In the genomic region with DNA sequence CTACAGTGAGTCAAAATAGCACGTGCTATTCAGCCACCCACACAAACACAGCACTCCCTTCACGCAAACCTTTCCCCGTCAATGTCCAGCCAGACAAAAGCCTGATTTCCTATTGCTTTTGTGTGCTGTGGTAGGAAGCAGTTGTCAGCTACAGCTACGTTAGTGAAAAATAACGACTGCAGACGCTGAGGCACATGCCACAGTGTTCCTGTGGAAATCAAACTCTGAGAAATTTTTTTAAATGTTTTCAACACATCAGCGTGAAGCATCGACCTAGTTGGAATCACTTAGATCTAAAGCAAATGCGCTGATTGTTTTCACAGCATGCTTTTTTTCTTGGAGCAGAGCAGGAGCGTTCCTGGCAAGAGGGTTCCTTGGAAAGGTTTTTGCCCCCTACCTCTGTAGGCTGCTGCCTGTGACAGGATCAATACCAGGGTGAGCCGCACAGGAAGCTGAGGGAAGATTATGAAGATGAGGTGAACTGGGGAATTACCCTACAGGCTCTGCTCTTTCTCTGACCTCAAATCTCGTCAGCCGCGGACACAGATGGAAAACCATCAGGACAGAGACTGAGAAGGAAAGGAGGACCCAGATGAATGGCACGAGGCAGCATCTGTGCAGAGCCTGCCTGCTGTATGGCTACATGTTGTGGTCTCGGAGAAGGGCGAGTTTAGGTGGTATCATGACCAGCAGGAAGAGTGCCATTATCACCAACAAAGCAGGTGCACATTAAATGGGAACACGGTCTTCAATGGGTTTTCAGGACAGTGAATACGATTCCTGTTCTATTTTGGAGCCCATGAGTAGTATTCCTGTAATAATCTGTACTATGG, we compare ENCODE assay signal across 14 mouse cellular contexts.
DNase-seq lines count a peak whose midpoint lies in the region; ATAC-seq and TF ChIP-seq lines count a peak whose summit lies in the region.
"Had no signal": no experiment of that assay in that cellular context is flagged by ENCODE, and none has a peak within 500 bp of the region (broad histone marks: within the 10 kb centered on the region; RNA-seq: fewer than 3 reads in every experiment).

No protein-coding gene starts in this region.

- H3K4me3 ChIP-seq in forebrain, embryonic 14.5 days (ENCODE audit: low read depth, low read length): no peak overlapping the region
- H3K4me3 ChIP-seq in hindbrain, embryonic 14.5 days (replicated peaks; ENCODE audit: low read length): no peak overlapping the region
- no peak overlapping the region for H3K4me3 ChIP-seq in midbrain, postnatal 0 days (ENCODE audit: low read depth, low read length)
- H3K4me3 ChIP-seq: embryonic facial prominence, embryonic 12.5 days; stomach, embryonic 15.5 days had no signal

- no peaks in the 10 kb centered on the region for H3K4me1 ChIP-seq in forebrain, embryonic 14.5 days (ENCODE audit: control insufficient read depth, insufficient read depth, low read length)
- no peaks in the 10 kb centered on the region for H3K4me1 ChIP-seq in hindbrain, embryonic 14.5 days (replicated peaks; ENCODE audit: control insufficient read depth, insufficient read depth, low read length)
- H3K4me1 ChIP-seq in midbrain, postnatal 0 days (ENCODE audit: insufficient read depth, low read length): no peaks in the 10 kb centered on the region
- H3K4me1 ChIP-seq: embryonic facial prominence, embryonic 12.5 days; stomach, embryonic 15.5 days had no signal

- H3K9ac ChIP-seq in forebrain, embryonic 14.5 days (ENCODE audit: low read length): no peak overlapping the region
- H3K9ac ChIP-seq in hindbrain, embryonic 14.5 days: no peak overlapping the region
- no peak overlapping the region for H3K9ac ChIP-seq in midbrain, postnatal 0 days (replicated peaks; ENCODE audit: low read length, poor library complexity, severe bottlenecking)
- H3K9ac ChIP-seq: embryonic facial prominence, embryonic 12.5 days; stomach, embryonic 15.5 days had no signal

- DNase-seq in frontal cortex, postnatal 10 days (ENCODE audit: low spot score in 2 of 2): no peak
- peak; percentile 17 for DNase-seq in forebrain, embryonic 14.5 days (ENCODE audit: low spot score)
- DNase-seq in hindbrain, embryonic 14.5 days (ENCODE audit: low spot score): no peak
- DNase-seq in midbrain, postnatal 0 days (ENCODE audit: low spot score): peak; percentile 15
- DNase-seq in adipocyte (ENCODE audit: low spot score): no peak
- DNase-seq in urinary bladder, postnatal 36 days (ENCODE audit: low spot score in 2 of 2): no peak
- no peak for DNase-seq in heart, adult 9 months (ENCODE audit: low spot score in 2 of 2)
- DNase-seq: adrenal gland, postnatal 14 days; heart, postnatal 36 days; kidney, adult 9 months had no signal

- no peaks in the 10 kb centered on the region for H3K27me3 ChIP-seq in forebrain, embryonic 14.5 days (replicated peaks; ENCODE audit: control insufficient read depth, insufficient read depth, low read length)
- no peaks in the 10 kb centered on the region for H3K27me3 ChIP-seq in hindbrain, embryonic 14.5 days (ENCODE audit: control insufficient read depth, insufficient read depth, low read length)
- H3K27me3 ChIP-seq in midbrain, postnatal 0 days (ENCODE audit: insufficient read depth, low read length): no peaks in the 10 kb centered on the region
- H3K27me3 ChIP-seq: embryonic facial prominence, embryonic 12.5 days; stomach, embryonic 15.5 days had no signal

- no peaks in the 10 kb centered on the region for H3K9me3 ChIP-seq in forebrain, embryonic 14.5 days (replicated peaks; ENCODE audit: control insufficient read depth, low read length)
- H3K9me3 ChIP-seq in hindbrain, embryonic 14.5 days (ENCODE audit: control insufficient read depth, low read length): no peaks in the 10 kb centered on the region
- H3K9me3 ChIP-seq in midbrain, postnatal 0 days (ENCODE audit: low read length): no peaks in the 10 kb centered on the region
- H3K9me3 ChIP-seq: embryonic facial prominence, embryonic 12.5 days; stomach, embryonic 15.5 days had no signal

- peak; percentile 50 for ATAC-seq in frontal cortex, adult (ENCODE audit: low TSS enrichment)
- ATAC-seq in forebrain, embryonic 14.5 days: peak; percentile 42; the same call in 1 of the 2 replicates
- ATAC-seq in hindbrain, embryonic 14.5 days (ENCODE audit: low FRiP score): no peak
- ATAC-seq in midbrain, postnatal 0 days (ENCODE audit: low FRiP score): no peak
- ATAC-seq: CD4-positive, CD25-positive, alpha-beta regulatory T cell, adult 4 months had no signal

- H3K4me2 ChIP-seq in forebrain, embryonic 14.5 days (ENCODE audit: low read length): peak overlapping the region; percentile 3; the same call in 1 of the 2 replicates
- peak overlapping the region; percentile 21; the same call in 1 of the 2 replicates for H3K4me2 ChIP-seq in hindbrain, embryonic 14.5 days (replicated peaks)
- H3K4me2 ChIP-seq in midbrain, postnatal 0 days (ENCODE audit: low read depth, low read length, poor library complexity, severe bottlenecking): peak overlapping the region; percentile 30
- H3K4me2 ChIP-seq: embryonic facial prominence, embryonic 12.5 days; stomach, embryonic 15.5 days had no signal

- H3K36me3 ChIP-seq in forebrain, embryonic 14.5 days (ENCODE audit: control insufficient read depth, insufficient read depth, low read length): no peaks in the 10 kb centered on the region
- no peaks in the 10 kb centered on the region for H3K36me3 ChIP-seq in hindbrain, embryonic 14.5 days (replicated peaks; ENCODE audit: control insufficient read depth, insufficient read depth)
- H3K36me3 ChIP-seq in midbrain, postnatal 0 days (ENCODE audit: insufficient read depth, low read length): no peaks in the 10 kb centered on the region
- H3K36me3 ChIP-seq: embryonic facial prominence, embryonic 12.5 days; stomach, embryonic 15.5 days had no signal

- no peak for TF ChIP-seq CTCF in midbrain, postnatal 0 days (IDR thresholded peaks at IDR 0.05)

- WGBS in forebrain, embryonic 14.5 days: 39% methylated on average over 19 of the region's 19 CpGs
- WGBS in hindbrain, embryonic 14.5 days: 30% methylated on average over 19 of the region's 19 CpGs
- WGBS in midbrain, postnatal 0 days: 29% methylated on average over 19 of the region's 19 CpGs

- no peak overlapping the region for H3K27ac ChIP-seq in forebrain, embryonic 14.5 days (ENCODE audit: low read depth, low read length)
- H3K27ac ChIP-seq in hindbrain, embryonic 14.5 days: no peak overlapping the region
- no peak overlapping the region for H3K27ac ChIP-seq in midbrain, postnatal 0 days (ENCODE audit: low read depth, low read length)
- H3K27ac ChIP-seq: embryonic facial prominence, embryonic 12.5 days; stomach, embryonic 15.5 days had no signal

Comparison
In these comparisons a context has a peak if more than half of its experiments do, and no peak if none do; other contexts are left out.
1. ATAC-seq: peak in frontal cortex, adult (single experiment) and forebrain, embryonic 14.5 days (single experiment); none in hindbrain, embryonic 14.5 days (single experiment) and midbrain, postnatal 0 days (single experiment).
2. DNase-seq: peak in forebrain, embryonic 14.5 days (single experiment) and midbrain, postnatal 0 days (single experiment); none in frontal cortex, postnatal 10 days (0 of 2), hindbrain, embryonic 14.5 days (single experiment), adipocyte (single experiment), urinary bladder, postnatal 36 days (0 of 2) and heart, adult 9 months (0 of 2).
3. Peak in every context shown above with its lines, with median percentiles within 50 percentile points of each other: H3K4me2 ChIP-seq.